Mouse (Mus musculus): Measurements from ENCODE around the gene Pfdn4. TPM values are rescaled to one million over a fixed set of nuclear protein-coding genes. Genes with fewer than 3 reads are reported as not detected.

The Pfdn4 gene
- polyA plus RNA-seq, 1 experiment from 2014 or later = 142 TPM

DNA sequence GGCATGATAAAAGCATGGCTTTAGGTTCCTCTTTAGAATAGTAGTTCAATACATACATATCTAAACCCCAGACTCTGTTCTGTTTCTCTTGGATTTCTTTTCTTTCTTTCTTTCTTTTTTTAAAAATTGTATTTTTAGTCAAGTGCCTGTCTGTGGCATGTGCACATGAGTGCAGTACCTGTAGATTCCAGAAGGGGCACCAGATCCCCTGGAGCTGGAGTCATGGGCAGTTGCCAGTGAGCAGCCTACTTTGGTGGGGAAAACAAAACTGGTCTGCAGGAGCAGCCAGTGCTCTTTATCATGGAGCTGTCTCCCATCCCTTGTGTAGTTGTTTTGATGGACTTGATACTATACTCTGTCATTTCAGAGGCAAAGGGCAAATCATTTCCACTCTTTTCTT is 28.2 kb upstream of the Pfdn4 start:
- Histone ChIP-seq H3K4me2 (ENCODE audit: low read length) (no peak overlapping the region), H3K27ac (replicated peaks; ENCODE audit: low read depth, low read length) (no peak overlapping the region), H3K9ac (replicated peaks; ENCODE audit: low read length) (no peak overlapping the region), H3K36me3 (ENCODE audit: control insufficient read depth, insufficient read depth, low read length) (no peaks in the 10 kb centered on the region), H3K27me3 (ENCODE audit: control insufficient read depth, insufficient read depth, low read length) (no peaks in the 10 kb centered on the region; the same call in 1 of the 2 replicates), H3K4me1 (ENCODE audit: control insufficient read depth, insufficient read depth, low read length) (0 out of 2 replicates have a peak, but pooled peaks cover 5% of the 10 kb centered on the region), H3K4me3 (replicated peaks; ENCODE audit: low read depth, low read length) (no peak overlapping the region), H3K9me3 (ENCODE audit: control insufficient read depth, low read length) (no peaks in the 10 kb centered on the region)
- DNase-seq = no peak
- no peak for ATAC-seq (ENCODE audit: low FRiP score, low TSS enrichment)

GRCm38 (mm10) chr2:170469616-170470308 is 26.5 kb upstream of the Pfdn4 start:
- Histone ChIP-seq H3K27ac (replicated peaks; ENCODE audit: low read depth, low read length) (no peak overlapping the region), H3K27me3 (ENCODE audit: control insufficient read depth, insufficient read depth, low read length) (no peaks in the 10 kb centered on the region; the same call in 1 of the 2 replicates), H3K9me3 (ENCODE audit: control insufficient read depth, low read length) (no peaks in the 10 kb centered on the region), H3K4me1 (ENCODE audit: control insufficient read depth, insufficient read depth, low read length) (0 out of 2 replicates have a peak, but pooled peaks cover 5% of the 10 kb centered on the region), H3K4me2 (ENCODE audit: low read length) (peak overlapping the region; percentile 25; the same call in 1 of the 2 replicates), H3K36me3 (ENCODE audit: control insufficient read depth, insufficient read depth, low read length) (no peaks in the 10 kb centered on the region), H3K4me3 (replicated peaks; ENCODE audit: low read depth, low read length) (no peak overlapping the region), H3K9ac (replicated peaks; ENCODE audit: low read length) (no peak overlapping the region)
- ATAC-seq (ENCODE audit: low FRiP score, low TSS enrichment) (no peak), DNase-seq (peak; percentile 58)
- 11% methylated on average over 10 of the region's 10 CpGs for WGBS

DNA sequence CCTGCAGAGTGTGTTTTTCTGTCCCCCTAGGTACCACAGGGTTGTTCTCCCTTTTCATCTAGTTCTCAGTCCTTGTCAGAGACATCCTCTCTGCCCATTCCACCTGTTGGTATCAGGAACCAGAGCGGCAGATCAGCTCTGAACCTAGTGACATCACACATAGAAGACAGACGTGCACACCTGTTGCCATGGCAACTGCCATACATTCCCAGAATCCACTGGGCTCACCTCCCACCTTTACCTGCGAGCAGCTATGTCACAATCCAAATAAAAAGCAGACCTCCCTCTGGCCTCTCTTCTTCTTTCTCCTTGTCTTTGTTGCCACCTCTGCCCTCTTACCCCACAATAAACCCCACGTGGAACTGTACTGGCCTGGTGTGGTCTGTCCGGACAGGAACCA is 25.6 kb upstream of the Pfdn4 start:
- H3K36me3 ChIP-seq (ENCODE audit: control insufficient read depth, insufficient read depth, low read length) = no peaks in the 10 kb centered on the region
- H3K9ac ChIP-seq (replicated peaks; ENCODE audit: low read length) = no peak overlapping the region
- peak; percentile 37 for DNase-seq
- no peak overlapping the region for H3K4me3 ChIP-seq (replicated peaks; ENCODE audit: low read depth, low read length)
- no peak overlapping the region for H3K27ac ChIP-seq (replicated peaks; ENCODE audit: low read depth, low read length)
- no peak overlapping the region for H3K4me2 ChIP-seq (ENCODE audit: low read length)
- 82% methylated on average over 5 of the region's 5 CpGs for WGBS
- no peaks in the 10 kb centered on the region for H3K9me3 ChIP-seq (ENCODE audit: control insufficient read depth, low read length)
- H3K4me1 ChIP-seq (ENCODE audit: control insufficient read depth, insufficient read depth, low read length) = 0 out of 2 replicates have a peak, but pooled peaks cover 5% of the 10 kb centered on the region
- no peaks in the 10 kb centered on the region; the same call in 1 of the 2 replicates for H3K27me3 ChIP-seq (ENCODE audit: control insufficient read depth, insufficient read depth, low read length)
- ATAC-seq (ENCODE audit: low FRiP score, low TSS enrichment) = no peak

GRCm38 (mm10) chr2:170474125-170474524 is 22.1 kb upstream of the Pfdn4 start:
- H3K36me3 ChIP-seq (ENCODE audit: control insufficient read depth, insufficient read depth, low read length) = no peaks in the 10 kb centered on the region
- no peak overlapping the region for H3K4me2 ChIP-seq (ENCODE audit: low read length)
- H3K27me3 ChIP-seq (ENCODE audit: control insufficient read depth, insufficient read depth, low read length) = no peaks in the 10 kb centered on the region; the same call in 1 of the 2 replicates
- H3K4me3 ChIP-seq (replicated peaks; ENCODE audit: low read depth, low read length) = no peak overlapping the region
- DNase-seq (no peak), ATAC-seq (ENCODE audit: low FRiP score, low TSS enrichment) (no peak)
- H3K4me1 ChIP-seq (ENCODE audit: control insufficient read depth, insufficient read depth, low read length) = 0 out of 2 replicates have a peak, but pooled peaks cover 5% of the 10 kb centered on the region
- no peak overlapping the region for H3K27ac ChIP-seq (replicated peaks; ENCODE audit: low read depth, low read length)
- H3K9me3 ChIP-seq (ENCODE audit: control insufficient read depth, low read length) = no peaks in the 10 kb centered on the region
- 95% methylated on average over 5 of the region's 5 CpGs for WGBS
- H3K9ac ChIP-seq (replicated peaks; ENCODE audit: low read length) = no peak overlapping the region

GRCm38 (mm10) chr2:170475164-170475563 is 21.1 kb upstream of the Pfdn4 start:
- no peak overlapping the region for H3K9ac ChIP-seq (replicated peaks; ENCODE audit: low read length)
- no peaks in the 10 kb centered on the region; the same call in 1 of the 2 replicates for H3K27me3 ChIP-seq (ENCODE audit: control insufficient read depth, insufficient read depth, low read length)
- H3K27ac ChIP-seq (replicated peaks; ENCODE audit: low read depth, low read length) = no peak overlapping the region
- DNase-seq (no peak), ATAC-seq (ENCODE audit: low FRiP score, low TSS enrichment) (no peak)
- no peak overlapping the region for H3K4me2 ChIP-seq (ENCODE audit: low read length)
- no peaks in the 10 kb centered on the region for H3K36me3 ChIP-seq (ENCODE audit: control insufficient read depth, insufficient read depth, low read length)
- H3K4me1 ChIP-seq (ENCODE audit: control insufficient read depth, insufficient read depth, low read length) = no peaks in the 10 kb centered on the region
- 86% methylated on average over 3 of the region's 3 CpGs for WGBS
- no peaks in the 10 kb centered on the region for H3K9me3 ChIP-seq (ENCODE audit: control insufficient read depth, low read length)
- no peak overlapping the region for H3K4me3 ChIP-seq (replicated peaks; ENCODE audit: low read depth, low read length)

GRCm38 (mm10) chr2:170476215-170476614 is 20.0 kb upstream of the Pfdn4 start:
- H3K9me3 ChIP-seq (ENCODE audit: control insufficient read depth, low read length) = no peaks in the 10 kb centered on the region
- WGBS = 87% methylated on average over 11 of the region's 11 CpGs
- H3K4me1 ChIP-seq (ENCODE audit: control insufficient read depth, insufficient read depth, low read length) = no peaks in the 10 kb centered on the region
- no peaks in the 10 kb centered on the region for H3K36me3 ChIP-seq (ENCODE audit: control insufficient read depth, insufficient read depth, low read length)
- ATAC-seq (ENCODE audit: low FRiP score, low TSS enrichment) (no peak), DNase-seq (no peak)
- H3K9ac ChIP-seq (replicated peaks; ENCODE audit: low read length) = no peak overlapping the region
- H3K27ac ChIP-seq (replicated peaks; ENCODE audit: low read depth, low read length) = no peak overlapping the region
- no peaks in the 10 kb centered on the region for H3K27me3 ChIP-seq (ENCODE audit: control insufficient read depth, insufficient read depth, low read length)
- H3K4me3 ChIP-seq (replicated peaks; ENCODE audit: low read depth, low read length) = no peak overlapping the region
- H3K4me2 ChIP-seq (ENCODE audit: low read length) = no peak overlapping the region

DNA sequence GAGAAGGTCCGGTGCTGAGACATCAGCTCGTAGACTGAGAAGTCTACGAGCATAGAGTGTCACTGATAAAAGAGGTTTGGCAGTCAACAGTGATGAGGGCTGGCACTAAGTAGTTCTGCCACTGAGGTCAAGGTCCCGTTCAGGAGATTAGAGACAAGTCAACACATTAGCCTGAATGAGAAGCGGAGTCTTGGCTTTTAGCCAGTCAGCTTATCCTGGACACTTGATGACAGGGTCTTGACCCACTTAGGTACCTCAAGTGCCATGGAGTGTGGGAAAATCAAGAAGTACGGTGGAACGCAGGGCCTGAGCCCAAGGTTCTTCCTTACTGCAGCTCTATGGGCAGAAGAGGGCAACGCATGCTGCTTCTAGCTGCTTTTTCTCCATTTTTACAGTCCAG is 19.6 kb upstream of the Pfdn4 start:
- Histone ChIP-seq H3K9ac (replicated peaks; ENCODE audit: low read length) (no peak overlapping the region), H3K27ac (replicated peaks; ENCODE audit: low read depth, low read length) (no peak overlapping the region), H3K9me3 (ENCODE audit: control insufficient read depth, low read length) (no peaks in the 10 kb centered on the region), H3K27me3 (ENCODE audit: control insufficient read depth, insufficient read depth, low read length) (no peaks in the 10 kb centered on the region), H3K4me3 (replicated peaks; ENCODE audit: low read depth, low read length) (no peak overlapping the region), H3K4me1 (ENCODE audit: control insufficient read depth, insufficient read depth, low read length) (no peaks in the 10 kb centered on the region), H3K4me2 (ENCODE audit: low read length) (no peak overlapping the region), H3K36me3 (ENCODE audit: control insufficient read depth, insufficient read depth, low read length) (no peaks in the 10 kb centered on the region)
- DNase-seq (no peak), ATAC-seq (ENCODE audit: low FRiP score, low TSS enrichment) (no peak)
- 85% methylated on average over 8 of the region's 8 CpGs for WGBS

DNA sequence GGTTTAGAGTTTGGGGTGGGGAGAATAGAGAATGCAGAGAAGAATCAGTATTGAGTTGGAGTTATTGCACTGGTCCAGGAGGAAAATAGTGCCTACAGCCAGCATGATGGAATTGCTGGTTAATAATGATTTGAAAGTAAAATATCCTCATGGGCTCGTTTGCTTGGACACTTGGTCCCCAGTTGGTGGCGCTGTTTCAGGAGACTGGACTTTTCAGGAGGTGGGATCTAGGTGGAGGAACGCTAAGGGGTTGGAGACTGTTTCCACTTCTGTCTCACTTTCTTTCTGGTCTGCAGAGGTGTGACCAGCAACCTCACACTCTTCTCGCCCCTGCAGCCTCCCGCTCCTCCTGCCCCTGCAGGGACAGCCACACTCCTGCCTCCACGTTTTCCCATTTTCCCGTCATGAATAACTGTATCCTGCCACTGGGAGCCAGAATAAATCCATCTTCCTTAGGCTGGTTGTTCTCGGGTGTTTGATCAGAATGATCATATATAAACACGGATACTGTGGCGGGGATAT is 14.1 kb upstream of the Pfdn4 start:
- no peak overlapping the region for H3K9ac ChIP-seq (replicated peaks; ENCODE audit: low read length)
- no peak overlapping the region for H3K4me3 ChIP-seq (replicated peaks; ENCODE audit: low read depth, low read length)
- no peak for ATAC-seq (ENCODE audit: low FRiP score, low TSS enrichment)
- H3K27ac ChIP-seq (replicated peaks; ENCODE audit: low read depth, low read length) = no peak overlapping the region
- WGBS = 75% methylated on average over 10 of the region's 10 CpGs
- no peak for DNase-seq
- H3K9me3 ChIP-seq (ENCODE audit: control insufficient read depth, low read length) = no peaks in the 10 kb centered on the region
- H3K4me2 ChIP-seq (ENCODE audit: low read length) = no peak overlapping the region
- H3K4me1 ChIP-seq (ENCODE audit: control insufficient read depth, insufficient read depth, low read length) = no peaks in the 10 kb centered on the region
- no peaks in the 10 kb centered on the region for H3K27me3 ChIP-seq (ENCODE audit: control insufficient read depth, insufficient read depth, low read length)
- no peaks in the 10 kb centered on the region for H3K36me3 ChIP-seq (ENCODE audit: control insufficient read depth, insufficient read depth, low read length)

DNA sequence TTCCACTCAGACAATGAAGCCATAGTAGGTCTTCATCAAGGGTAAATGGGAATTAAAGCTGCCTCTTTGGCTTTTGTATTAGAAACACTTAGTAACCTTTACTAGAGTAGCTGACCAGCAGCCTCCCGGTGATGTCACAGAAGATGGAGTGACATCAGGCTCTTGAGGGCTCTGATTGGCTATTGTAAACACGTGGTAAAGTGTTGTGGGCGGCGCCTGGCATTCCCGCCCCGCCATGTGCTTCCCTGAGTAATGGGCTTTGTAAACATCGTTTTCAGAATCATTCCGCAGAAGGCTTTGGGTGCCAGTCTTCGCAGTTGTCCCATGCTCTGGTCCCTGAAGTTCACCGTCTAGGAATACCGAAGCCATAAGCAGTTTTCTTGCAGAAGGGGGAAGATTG is 12.3 kb upstream of the Pfdn4 start:
- no peaks in the 10 kb centered on the region for H3K27me3 ChIP-seq (ENCODE audit: control insufficient read depth, insufficient read depth, low read length)
- ATAC-seq (ENCODE audit: low FRiP score, low TSS enrichment) = no peak
- 81% methylated on average over 11 of the region's 11 CpGs for WGBS

More for the DNA sequence above, 12.3 kb upstream of the Pfdn4 start:
- H3K9me3 ChIP-seq (ENCODE audit: control insufficient read depth, low read length) = no peaks in the 10 kb centered on the region
- no peak overlapping the region for H3K4me2 ChIP-seq (ENCODE audit: low read length)
- H3K9ac ChIP-seq (replicated peaks; ENCODE audit: low read length) = no peak overlapping the region
- DNase-seq = no peak
- H3K4me1 ChIP-seq (ENCODE audit: control insufficient read depth, insufficient read depth, low read length) = no peaks in the 10 kb centered on the region
- H3K36me3 ChIP-seq (ENCODE audit: control insufficient read depth, insufficient read depth, low read length) = no peaks in the 10 kb centered on the region
- no peak overlapping the region for H3K4me3 ChIP-seq (replicated peaks; ENCODE audit: low read depth, low read length)
- no peak overlapping the region for H3K27ac ChIP-seq (replicated peaks; ENCODE audit: low read depth, low read length)
